Mouse (Mus musculus) stomach, postnatal 0 days (tissue): Measurements from ENCODE around the gene Tbc1d16.

Experiments
- CTCF ChIP-seq: IDR thresholded peaks from 2 replicates; pipeline ENCODE4 v1.5.1; 2016; ENCODE audit warnings: antibody characterized with exemption, low read depth, mild to moderate bottlenecking, moderate library complexity
- EP300 ChIP-seq: optimal IDR thresholded peaks from 2 replicates; pipeline ENCODE3; 2016; ENCODE audit warnings: antibody characterized with exemption

GRCm38 (mm10) chr11:119180824-119181582 lies 47.3 kb downstream of the Tbc1d16 start:
- no peak for TF ChIP-seq CTCF
- TF ChIP-seq EP300, result no peak
